18 mouse cellular contexts compared by ENCODE assay signal in the genomic region with DNA sequence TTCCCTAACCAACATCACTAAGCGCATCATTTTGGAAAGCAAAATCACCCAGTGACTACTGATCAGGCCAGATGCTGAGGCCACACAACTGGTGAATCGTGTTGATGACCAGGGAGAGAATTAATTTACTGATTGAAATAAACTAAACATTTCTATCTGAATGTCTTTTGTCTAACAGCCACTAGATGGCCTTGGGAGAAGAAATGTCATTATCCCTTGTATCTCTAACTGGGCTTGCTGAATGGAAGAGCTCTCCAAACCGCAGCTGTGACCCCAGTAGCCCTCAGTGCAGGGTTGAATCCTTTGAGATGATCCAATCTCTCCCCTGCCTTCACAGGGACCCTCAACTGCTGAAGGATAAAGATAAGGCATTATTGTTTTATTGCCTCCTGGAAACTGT. TPM values are rescaled to one million over a fixed set of nuclear protein-coding genes. Genes with fewer than 3 reads are reported as not detected.
DNase-seq lines count a peak whose midpoint lies in the region; ATAC-seq and TF ChIP-seq lines count a peak whose summit lies in the region.
"Had no signal": no experiment of that assay in that cellular context is flagged by ENCODE, and none has a peak within 500 bp of the region (broad histone marks: within the 10 kb centered on the region; RNA-seq: fewer than 3 reads in every experiment).

No protein-coding gene starts in this region.

- no peak overlapping the region for H3K27ac ChIP-seq in heart, adult 2 months
- no peak overlapping the region for H3K27ac ChIP-seq in lung, embryonic 14.5 days (ENCODE audit: low read depth)
- H3K27ac ChIP-seq: forebrain, embryonic 13.5 days; midbrain, embryonic 12.5 days had no signal

- H3K9ac ChIP-seq in heart, adult 2 months (ENCODE audit: low read depth, low read length), result no peak overlapping the region
- no peak overlapping the region for H3K9ac ChIP-seq in lung, embryonic 14.5 days
- H3K9ac ChIP-seq: forebrain, embryonic 13.5 days; midbrain, embryonic 12.5 days had no signal

- WGBS in heart, adult 2 months, result 45% methylated on average over 3 of the region's 3 CpGs
- WGBS in lung, embryonic 14.5 days, result 51% methylated on average over 3 of the region's 3 CpGs

- no peak overlapping the region for H3K4me2 ChIP-seq in lung, embryonic 14.5 days
- H3K4me2 ChIP-seq: forebrain, embryonic 13.5 days; heart, embryonic 11.5 days; midbrain, embryonic 12.5 days had no signal

- H3K27me3 ChIP-seq in heart, adult 2 months (ENCODE audit: control insufficient read depth, insufficient read depth, low read length), result no peaks in the 10 kb centered on the region
- no peaks in the 10 kb centered on the region for H3K27me3 ChIP-seq in lung, embryonic 14.5 days (ENCODE audit: insufficient read depth, low read length)
- H3K27me3 ChIP-seq: midbrain, embryonic 12.5 days had no signal

- ATAC-seq in lung, embryonic 14.5 days (ENCODE audit: insufficient read depth), result no peak
- 0 out of 2 replicates have a peak, but pooled peaks have one; percentile 17 for ATAC-seq in granulocyte monocyte progenitor cell, adult 5-6 weeks (replicated peaks; ENCODE audit: poor library complexity, severe bottlenecking)
- ATAC-seq: forebrain, embryonic 13.5 days; intestine, embryonic 16.5 days had no signal

- no peak overlapping the region for H3K4me3 ChIP-seq in heart, adult 2 months
- H3K4me3 ChIP-seq in lung, embryonic 14.5 days (ENCODE audit: low read depth, low read length), result no peak overlapping the region
- H3K4me3 ChIP-seq: forebrain, embryonic 13.5 days; midbrain, embryonic 12.5 days had no signal

- no peaks in the 10 kb centered on the region for H3K79me2 ChIP-seq in heart, adult 2 months (replicated peaks; ENCODE audit: control insufficient read depth, insufficient read depth, low read length)

- TF ChIP-seq POLR2A in heart, adult 2 months (IDR thresholded peaks at IDR 0.05; ENCODE audit: insufficient read depth, low read depth, low read length), result no peak

- intact Hi-C loops in heart, adult 2 months (cut with DNase I), result no loop called here
- intact Hi-C loops in heart, postnatal 36 days (cut with DNase I), result loop anchor here (5.0 kb wide), 1 partner anchor 47 kb away; no protein-coding TSS in a partner anchor

- no peaks in the 10 kb centered on the region for H3K9me3 ChIP-seq in lung, embryonic 14.5 days (ENCODE audit: low read depth, low read length)
- H3K9me3 ChIP-seq: forebrain, embryonic 13.5 days; midbrain, embryonic 12.5 days had no signal

- TF ChIP-seq CTCF in heart, adult 2 months (IDR thresholded peaks at IDR 0.05), result peak; percentile 67
- TF ChIP-seq CTCF in lung, embryonic 14.5 days (IDR thresholded peaks at IDR 0.05; ENCODE audit: low read depth), result peak; percentile 49; the same call in 1 of the 2 replicates

- no peak for DNase-seq in heart, adult 2 months
- no peak for DNase-seq in heart, postnatal 36 days
- DNase-seq in lung, embryonic 14.5 days, result no peak
- DNase-seq in lung, postnatal 4 days, result no peak
- peak; percentile 11 for DNase-seq in MN1 (ENCODE audit: low spot score)
- no peak for DNase-seq in ovary, adult 18-20 months (ENCODE audit: low spot score)
- no peak for DNase-seq in spleen, postnatal 10 days (ENCODE audit: low spot score in 2 of 2)
- DNase-seq: cerebellum, adult 11-12 months; gastrocnemius, postnatal 10 days; kidney, postnatal 10 days; layer of hippocampus, adult 9-11 months; lung, postnatal 10 days; thymus, adult 2 months had no signal

- H3K4me1 ChIP-seq in heart, adult 2 months (ENCODE audit: control insufficient read depth, insufficient read depth, low read length), result no peaks in the 10 kb centered on the region
- no peaks in the 10 kb centered on the region for H3K4me1 ChIP-seq in lung, embryonic 14.5 days (ENCODE audit: insufficient read depth)
- H3K4me1 ChIP-seq: forebrain, embryonic 13.5 days; midbrain, embryonic 12.5 days had no signal

- TF ChIP-seq EP300 in heart, adult 2 months (IDR thresholded peaks at IDR 0.05; ENCODE audit: insufficient read depth, low read depth, low read length), result no peak

- H3K36me3 ChIP-seq in heart, adult 2 months (ENCODE audit: control insufficient read depth, insufficient read depth, low read length), result no peaks in the 10 kb centered on the region
- H3K36me3 ChIP-seq in lung, embryonic 14.5 days (ENCODE audit: insufficient read depth), result no peaks in the 10 kb centered on the region
- H3K36me3 ChIP-seq: midbrain, embryonic 12.5 days had no signal

RNA-seq across cellular contexts. Expression of a gene that starts 12.8 kb away (rescaled TPM):
- 10 to 100 TPM; 10.0 to 14.8 TPM for total RNA-seq in heart, adult 2 months (2021)
- 6.4 and 9.3 TPM in 2 replicates for polyA plus RNA-seq in heart, adult 2 months (2012; rRNA removed)
- total RNA-seq in heart, postnatal 36 days (2021), result 10 to 100 TPM; 14.0 to 17.0 TPM
- 12.7 and 14.2 TPM in 2 replicates for polyA plus RNA-seq in lung, embryonic 14.5 days (2014; fragmentation: Nextera tagmentation; extraction: Ambion mirVana)
- 0.41 TPM in 1 of 2 replicates, not detected in the other for total RNA-seq in granulocyte monocyte progenitor cell, adult 5-6 weeks (2014; fragmentation: Nextera tagmentation)
- total RNA-seq in granulocyte monocyte progenitor cell, adult 5-6 weeks (2017), result 0.21 TPM in 1 of 2 replicates, not detected in the other

Comparison
In these comparisons a context has a peak if more than half of its experiments do, and no peak if none do; other contexts are left out.
1. RNA of a gene that starts 12.8 kb away (total RNA-seq): 14.0 to 17.0 TPM in heart, postnatal 36 days and 10.0 to 14.8 TPM in heart, adult 2 months; 0.21 to 0.41 TPM in granulocyte monocyte progenitor cell, adult 5-6 weeks; every median in the first group is over 4 times any median in the second.